Mouse (Mus musculus) adrenal gland, postnatal 25 days (tissue): ENCODE data around the gene Dhrs11. TPM values are rescaled to one million over a fixed set of nuclear protein-coding genes. Genes with fewer than 3 reads are reported as not detected.

Experiments used
- total RNA-seq: library from RNA; stranded (reverse); gene quantifications from 2 replicates; pipeline ENCODE4 v1.2.3, GENCODE M21; 2021

Gene Dhrs11
- total RNA-seq, 1 experiment from 2014 or later: 49.8 TPM

Other genes with a start within 250 kb of the Dhrs11 start
- 16.9 and 21.8 TPM in 2 replicates for gene Mrm1, start 9.5 kb downstream of the Dhrs11 start, total RNA-seq
- 85.3 and 91.7 TPM in 2 replicates for gene Ggnbp2, start 41.8 kb upstream of the Dhrs11 start, total RNA-seq
- gene Myo19, start 51.2 kb upstream of the Dhrs11 start, total RNA-seq: 14.5 and 15.9 TPM in 2 replicates
- 10.5 and 11.8 TPM in 2 replicates for gene Pigw, start 51.3 kb upstream of the Dhrs11 start, total RNA-seq
- gene Znhit3, start 87.4 kb upstream of the Dhrs11 start, total RNA-seq: 11.2 and 11.6 TPM in 2 replicates
- gene Car4, start 128.8 kb upstream of the Dhrs11 start, total RNA-seq: 5.3 and 7.9 TPM in 2 replicates